Mouse (Mus musculus): ENCODE data around the gene Cadps2. TPM values are rescaled to one million over a fixed set of nuclear protein-coding genes. Genes with fewer than 3 reads are reported as not detected.

Gene Cadps2
- polyA plus RNA-seq, 1 experiment from 2014 or later, result 7.4 TPM

- 39% methylated on average over 7 of the region's 7 CpGs for WGBS
- H3K27me3 ChIP-seq (ENCODE audit: control insufficient read depth, insufficient read depth, low read depth, low read length), result no peaks in the 10 kb centered on the region
- no peak overlapping the region for H3K9ac ChIP-seq (ENCODE audit: low read length)
- H3K4me1 ChIP-seq (replicated peaks; ENCODE audit: control insufficient read depth, insufficient read depth, low read length), result 0 out of 2 replicates have a peak, but pooled peaks cover 2% of the 10 kb centered on the region
- ATAC-seq (ENCODE audit: low read depth), result peak; percentile 71
- H3K36me3 ChIP-seq (ENCODE audit: control insufficient read depth, insufficient read depth, low read length), result no peaks in the 10 kb centered on the region
- H3K4me2 ChIP-seq (ENCODE audit: low read depth, low read length), result no peak overlapping the region
- no peaks in the 10 kb centered on the region for H3K9me3 ChIP-seq (ENCODE audit: control insufficient read depth, low read length)
- peak overlapping the region; percentile 19; the same call in 1 of the 2 replicates for H3K27ac ChIP-seq (ENCODE audit: low read length)
- no peak overlapping the region for H3K4me3 ChIP-seq (ENCODE audit: low read length)
Measured at GRCm38 (mm10) chr6:23647627-23648247, 191.5 kb downstream of the Cadps2 start.

- no peaks in the 10 kb centered on the region for H3K36me3 ChIP-seq (ENCODE audit: control insufficient read depth, insufficient read depth, low read length)
- no peak overlapping the region for H3K9ac ChIP-seq (ENCODE audit: low read length)
- no peak for ATAC-seq (ENCODE audit: low read depth)
- no peaks in the 10 kb centered on the region for H3K4me1 ChIP-seq (replicated peaks; ENCODE audit: control insufficient read depth, insufficient read depth, low read length)
- H3K27me3 ChIP-seq (ENCODE audit: control insufficient read depth, insufficient read depth, low read depth, low read length), result no peaks in the 10 kb centered on the region
- no peaks in the 10 kb centered on the region for H3K9me3 ChIP-seq (ENCODE audit: control insufficient read depth, low read length)
- H3K4me3 ChIP-seq (ENCODE audit: low read length), result no peak overlapping the region
- no peak overlapping the region for H3K27ac ChIP-seq (ENCODE audit: low read length)
- WGBS, result 54% methylated on average over 3 of the region's 3 CpGs
- H3K4me2 ChIP-seq (ENCODE audit: low read depth, low read length), result no peak overlapping the region
Measured at GRCm38 (mm10) chr6:23637081-23637480, 202.1 kb downstream of the Cadps2 start.

- Histone ChIP-seq H3K27me3 (ENCODE audit: control insufficient read depth, insufficient read depth, low read depth, low read length) (no peaks in the 10 kb centered on the region), H3K9me3 (ENCODE audit: control insufficient read depth, low read length) (no peaks in the 10 kb centered on the region), H3K9ac (ENCODE audit: low read length) (no peak overlapping the region), H3K4me1 (replicated peaks; ENCODE audit: control insufficient read depth, insufficient read depth, low read length) (no peaks in the 10 kb centered on the region), H3K4me2 (ENCODE audit: low read depth, low read length) (no peak overlapping the region), H3K27ac (ENCODE audit: low read length) (no peak overlapping the region), H3K36me3 (ENCODE audit: control insufficient read depth, insufficient read depth, low read length) (no peaks in the 10 kb centered on the region), H3K4me3 (ENCODE audit: low read length) (no peak overlapping the region)
- 88% methylated on average over 3 of the region's 3 CpGs for WGBS
- no peak for ATAC-seq (ENCODE audit: low read depth)
Measured at GRCm38 (mm10) chr6:23635208-23635607, 204.0 kb downstream of the Cadps2 start.

GRCm38 (mm10) chr6:23634016-23634415, 205.2 kb downstream of the Cadps2 start:
- no peak overlapping the region for H3K4me2 ChIP-seq (ENCODE audit: low read depth, low read length)
- H3K27ac ChIP-seq (ENCODE audit: low read length), result no peak overlapping the region
- H3K4me3 ChIP-seq (ENCODE audit: low read length), result no peak overlapping the region
- no peak for ATAC-seq (ENCODE audit: low read depth)
- H3K9me3 ChIP-seq (ENCODE audit: control insufficient read depth, low read length), result no peaks in the 10 kb centered on the region
- H3K4me1 ChIP-seq (replicated peaks; ENCODE audit: control insufficient read depth, insufficient read depth, low read length), result no peaks in the 10 kb centered on the region
- H3K9ac ChIP-seq (ENCODE audit: low read length), result no peak overlapping the region
- H3K36me3 ChIP-seq (ENCODE audit: control insufficient read depth, insufficient read depth, low read length), result no peaks in the 10 kb centered on the region
- H3K27me3 ChIP-seq (ENCODE audit: control insufficient read depth, insufficient read depth, low read depth, low read length), result no peaks in the 10 kb centered on the region
- 84% methylated on average over 9 of the region's 9 CpGs for WGBS

- H3K4me3 ChIP-seq (ENCODE audit: low read length), result no peak overlapping the region
- H3K27me3 ChIP-seq (ENCODE audit: control insufficient read depth, insufficient read depth, low read depth, low read length), result no peaks in the 10 kb centered on the region
- no peak overlapping the region for H3K27ac ChIP-seq (ENCODE audit: low read length)
- no peak overlapping the region for H3K9ac ChIP-seq (ENCODE audit: low read length)
- ATAC-seq (ENCODE audit: low read depth), result no peak
- 34% methylated on average over 4 of the region's 4 CpGs for WGBS
- H3K4me2 ChIP-seq (ENCODE audit: low read depth, low read length), result no peak overlapping the region
- no peaks in the 10 kb centered on the region for H3K36me3 ChIP-seq (ENCODE audit: control insufficient read depth, insufficient read depth, low read length)
- H3K4me1 ChIP-seq (replicated peaks; ENCODE audit: control insufficient read depth, insufficient read depth, low read length), result no peaks in the 10 kb centered on the region
- H3K9me3 ChIP-seq (ENCODE audit: control insufficient read depth, low read length), result no peaks in the 10 kb centered on the region
Measured at GRCm38 (mm10) chr6:23630465-23630864, 208.8 kb downstream of the Cadps2 start.

GRCm38 (mm10) chr6:23575102-23575501, 264.1 kb downstream of the Cadps2 start:
- peak; percentile 67; the same call in 1 of the 2 replicates for ATAC-seq (ENCODE audit: low read depth)
- no peaks in the 10 kb centered on the region for H3K27me3 ChIP-seq (ENCODE audit: control insufficient read depth, insufficient read depth, low read depth, low read length)
- H3K4me2 ChIP-seq (ENCODE audit: low read depth, low read length), result no peak overlapping the region
- no peak overlapping the region for H3K27ac ChIP-seq (ENCODE audit: low read length)
- 38% methylated on average over 2 of the region's 2 CpGs for WGBS
- no peaks in the 10 kb centered on the region for H3K9me3 ChIP-seq (ENCODE audit: control insufficient read depth, low read length)
- no peaks in the 10 kb centered on the region for H3K36me3 ChIP-seq (ENCODE audit: control insufficient read depth, insufficient read depth, low read length)
- no peak overlapping the region for H3K4me3 ChIP-seq (ENCODE audit: low read length)
- H3K4me1 ChIP-seq (replicated peaks; ENCODE audit: control insufficient read depth, insufficient read depth, low read length), result peaks cover 6% of the 10 kb centered on the region; the same call in 1 of the 2 replicates
- no peak overlapping the region for H3K9ac ChIP-seq (ENCODE audit: low read length)

GRCm38 (mm10) chr6:23573750-23574149, 265.5 kb downstream of the Cadps2 start:
- 62% methylated on average over 4 of the region's 4 CpGs for WGBS
- Histone ChIP-seq H3K4me3 (ENCODE audit: low read length) (no peak overlapping the region), H3K36me3 (ENCODE audit: control insufficient read depth, insufficient read depth, low read length) (no peaks in the 10 kb centered on the region), H3K4me1 (replicated peaks; ENCODE audit: control insufficient read depth, insufficient read depth, low read length) (peaks cover 6% of the 10 kb centered on the region; the same call in 1 of the 2 replicates), H3K27ac (ENCODE audit: low read length) (no peak overlapping the region), H3K9ac (ENCODE audit: low read length) (no peak overlapping the region), H3K9me3 (ENCODE audit: control insufficient read depth, low read length) (no peaks in the 10 kb centered on the region), H3K27me3 (ENCODE audit: control insufficient read depth, insufficient read depth, low read depth, low read length) (no peaks in the 10 kb centered on the region), H3K4me2 (ENCODE audit: low read depth, low read length) (no peak overlapping the region)
- no peak for ATAC-seq (ENCODE audit: low read depth)

- H3K9me3 ChIP-seq (ENCODE audit: control insufficient read depth, low read length), result no peaks in the 10 kb centered on the region
- H3K27ac ChIP-seq (ENCODE audit: low read length), result no peak overlapping the region
- H3K36me3 ChIP-seq (ENCODE audit: control insufficient read depth, insufficient read depth, low read length), result no peaks in the 10 kb centered on the region
- H3K4me1 ChIP-seq (replicated peaks; ENCODE audit: control insufficient read depth, insufficient read depth, low read length), result peaks cover 6% of the 10 kb centered on the region; the same call in 1 of the 2 replicates
- no peak overlapping the region for H3K9ac ChIP-seq (ENCODE audit: low read length)
- ATAC-seq (ENCODE audit: low read depth), result no peak
- no peaks in the 10 kb centered on the region for H3K27me3 ChIP-seq (ENCODE audit: control insufficient read depth, insufficient read depth, low read depth, low read length)
- WGBS, result 59% methylated on average over 4 of the region's 4 CpGs
- no peak overlapping the region for H3K4me2 ChIP-seq (ENCODE audit: low read depth, low read length)
- no peak overlapping the region for H3K4me3 ChIP-seq (ENCODE audit: low read length)
Measured at GRCm38 (mm10) chr6:23572401-23572800, 266.8 kb downstream of the Cadps2 start.

- Histone ChIP-seq H3K9ac (ENCODE audit: low read length) (no peak overlapping the region), H3K4me2 (ENCODE audit: low read depth, low read length) (no peak overlapping the region), H3K27me3 (ENCODE audit: control insufficient read depth, insufficient read depth, low read depth, low read length) (no peaks in the 10 kb centered on the region), H3K9me3 (ENCODE audit: control insufficient read depth, low read length) (no peaks in the 10 kb centered on the region), H3K36me3 (ENCODE audit: control insufficient read depth, insufficient read depth, low read length) (no peaks in the 10 kb centered on the region), H3K4me1 (replicated peaks; ENCODE audit: control insufficient read depth, insufficient read depth, low read length) (no peaks in the 10 kb centered on the region), H3K27ac (ENCODE audit: low read length) (no peak overlapping the region), H3K4me3 (ENCODE audit: low read length) (no peak overlapping the region)
- no peak for ATAC-seq (ENCODE audit: low read depth)
- WGBS, result 59% methylated on average over 4 of the region's 4 CpGs
Measured at GRCm38 (mm10) chr6:23569686-23570085, 269.5 kb downstream of the Cadps2 start.

All from lung, embryonic 16.5 days (tissue).